Mouse (Mus musculus) heart, adult 2 months (tissue): ENCODE results near the gene Cr1l.
A peak's percentile ranks its signal among the peaks of the same experiment; 100 is the strongest.

Source experiments
- CTCF ChIP-seq: fragments of 200-600 bp; IDR thresholded peaks from 2 replicates; pipeline ENCODE4 v1.8.1; 2022; ENCODE audit warnings: antibody characterized with exemption, mild to moderate bottlenecking, moderate library complexity
- POLR2A ChIP-seq: fragments of 200-500 bp; IDR thresholded peaks from 2 replicates; pipeline ENCODE4 v1.6.1; 2011; ENCODE audit warnings: mild to moderate bottlenecking, low read depth, low read length, control low read depth; ENCODE audit not compliant: insufficient read depth

GRCm38 (mm10) chr1:195175980-195176931 is 44.9 kb upstream of the Cr1l start, which contains the start of gene Cr2:
- no peak for TF ChIP-seq POLR2A
- TF ChIP-seq CTCF, result peak; percentile 52
